Mouse (Mus musculus): ENCODE data around the gene 4930402H24Rik.

DNA sequence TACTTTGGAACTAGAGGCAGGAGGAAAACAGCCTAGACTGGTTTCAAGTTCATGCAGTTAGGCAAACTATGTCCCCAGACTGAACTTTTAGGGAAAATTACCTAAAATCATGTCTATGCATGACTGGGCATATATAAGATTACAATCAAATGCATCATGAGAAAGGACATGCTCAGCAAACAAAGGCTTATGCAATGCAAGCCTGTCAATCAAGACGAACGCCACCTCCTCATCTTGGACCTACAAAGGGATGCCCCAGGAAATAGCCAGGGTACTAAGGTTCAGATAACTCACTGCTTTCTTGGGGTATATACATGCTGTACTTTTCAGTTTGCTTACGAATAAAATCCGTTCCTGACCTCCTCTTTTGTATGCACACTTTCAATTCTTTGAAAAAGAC is 57.9 kb downstream of the 4930402H24Rik start:
- TF ChIP-seq CTCF (IDR thresholded peaks at IDR 0.05; ENCODE audit: control insufficient read depth, insufficient read depth, insufficient read length) (no peak), USF1 (IDR thresholded peaks at IDR 0.05; ENCODE audit: low read depth) (no peak), MAX (IDR thresholded peaks at IDR 0.05) (no peak), MYOD1 (IDR thresholded peaks at IDR 0.05; ENCODE audit: control insufficient read depth, insufficient read length, low read depth) (no peak), CEBPB (IDR thresholded peaks at IDR 0.05; ENCODE audit: low read depth) (no peak)
